Mouse (Mus musculus): Measurements from ENCODE around the gene Fbxo30.
"Not testable (repeated sequence)": the region's sequence is repeated elsewhere in the genome, so short reads cannot be mapped to it uniquely, and the experiment has no call there.

Fbxo30 gene

DNA sequence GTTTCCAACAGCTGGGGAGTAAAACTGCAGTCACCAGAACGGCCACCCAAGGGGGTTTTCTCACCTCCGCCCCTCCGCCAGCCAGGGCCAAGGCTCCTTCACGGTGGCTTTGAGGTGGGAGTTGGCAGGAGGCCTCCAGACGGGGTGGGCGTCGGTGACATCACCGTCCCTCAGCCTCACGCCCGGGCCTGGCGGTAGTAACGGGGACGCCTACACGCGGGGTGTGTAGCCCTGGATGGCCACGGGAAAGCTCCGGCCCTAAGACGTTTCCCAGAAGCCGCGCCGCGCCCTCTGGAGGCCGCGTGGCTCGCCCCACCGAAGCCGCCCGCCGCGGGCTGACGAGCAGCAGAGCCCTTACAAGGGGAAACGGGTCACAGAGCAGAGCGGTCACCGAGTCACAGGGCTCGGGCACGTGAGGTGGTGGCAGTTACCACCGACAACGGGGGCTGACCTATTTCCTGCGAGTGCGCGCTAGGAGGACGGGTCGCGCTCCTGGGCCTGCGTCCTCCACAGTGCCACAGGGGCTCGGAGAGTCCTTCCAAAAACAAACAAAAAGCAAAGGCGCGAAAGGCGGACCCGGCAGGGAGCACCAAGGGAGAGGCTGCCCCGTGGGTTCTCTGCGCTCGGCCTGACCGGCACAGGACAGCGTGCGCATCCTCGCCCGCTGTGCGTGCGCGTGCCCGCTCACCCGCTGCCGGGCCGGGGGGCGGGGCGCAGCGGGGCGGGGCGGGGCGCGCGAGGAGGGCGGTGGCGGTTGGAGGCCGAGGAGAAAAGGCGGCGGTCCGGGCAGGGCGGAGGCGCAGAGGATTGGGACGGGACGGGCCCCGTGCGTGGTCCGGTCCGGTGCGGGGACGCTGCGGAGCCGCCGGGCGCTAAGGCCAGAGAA, at the start of gene Fbxo30:
Gene Fbxo30, plus strand, starts transcription at position 753 of the 886 bp plus-strand sequence.
- peak; percentile 89 to 92 for DNase-seq (ENCODE audit: low spot score in 2 of 2)

DNA sequence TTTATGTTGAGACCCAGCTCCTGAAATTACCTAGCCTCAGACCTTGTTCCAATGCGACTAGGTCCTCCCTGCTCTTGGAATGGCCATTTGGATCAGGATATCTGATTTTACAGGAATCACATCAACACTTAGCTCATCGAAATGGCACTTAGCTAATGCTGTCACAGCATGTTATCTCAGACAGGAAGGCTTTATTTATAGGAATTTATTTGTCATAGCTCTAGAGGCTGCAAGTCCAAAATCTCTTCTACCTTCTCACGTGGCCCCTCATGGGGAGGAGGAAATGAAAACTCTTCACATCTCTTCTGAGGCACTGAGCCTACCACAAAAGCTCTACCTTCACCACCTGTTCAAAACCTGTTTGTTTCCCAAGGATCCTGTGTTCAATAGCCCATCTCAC, 47.9 kb upstream of the Fbxo30 start:
- DNase-seq (ENCODE audit: low spot score in 2 of 2) = no peak

GRCm38 (mm10) chr10:11242988-11243387, 38.1 kb upstream of the Fbxo30 start:
- not testable (repeated sequence) for DNase-seq (ENCODE audit: low spot score in 2 of 2)

DNA sequence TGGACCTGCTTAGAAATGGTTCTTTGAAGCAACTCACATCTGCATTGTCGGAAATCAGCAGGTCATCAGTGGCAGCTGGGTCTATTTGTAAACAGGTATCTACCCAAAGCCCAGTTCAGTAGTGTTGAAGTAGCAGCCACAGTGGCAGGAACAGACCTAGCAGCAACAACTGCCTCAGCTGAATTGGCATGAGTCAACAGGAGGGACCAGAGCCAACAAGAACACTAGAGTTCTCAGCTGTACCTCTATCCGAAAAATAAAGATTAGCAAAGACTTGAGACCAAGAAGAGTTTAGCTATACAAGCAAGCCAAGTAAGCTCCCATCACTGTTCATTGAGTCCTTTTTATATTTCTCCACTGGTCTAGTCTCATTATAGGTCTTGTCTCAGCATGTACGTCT, 32.9 kb upstream of the Fbxo30 start:
- no peak for DNase-seq (ENCODE audit: low spot score in 2 of 2)

DNA sequence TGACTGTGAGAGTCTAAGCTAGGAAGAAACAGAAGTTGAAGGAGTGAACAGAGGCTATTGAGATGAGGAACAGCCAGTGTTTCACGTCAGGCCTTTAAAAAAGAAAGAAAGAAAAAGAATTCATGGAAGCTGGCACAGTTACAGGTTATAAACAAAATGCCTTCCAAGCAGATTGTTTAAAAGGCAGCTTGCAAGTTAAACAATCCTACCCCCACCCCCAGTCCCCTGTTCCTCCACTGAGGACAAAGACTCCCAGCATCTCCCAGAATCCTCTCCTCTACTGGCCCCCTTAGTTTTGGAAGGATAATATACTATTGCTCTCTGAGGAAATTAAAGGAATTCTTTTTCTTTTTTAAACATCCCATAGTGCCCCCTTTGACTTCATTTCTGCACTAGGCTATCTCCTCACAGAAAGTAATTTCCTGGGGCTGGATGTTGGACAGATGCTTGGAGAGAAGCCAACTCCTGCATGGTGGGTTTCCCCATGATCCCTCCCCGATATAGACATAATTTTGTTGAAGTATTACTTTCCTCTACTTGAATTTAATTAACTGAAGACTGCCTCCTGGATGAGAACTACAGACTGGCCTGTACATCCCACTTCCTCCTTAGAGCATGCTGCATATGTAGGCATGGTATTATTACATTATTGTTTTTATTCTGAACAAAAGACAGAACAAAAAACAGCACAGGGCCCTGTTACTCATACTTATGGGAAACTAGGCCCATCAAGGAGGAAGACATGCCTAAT, 30.7 kb upstream of the Fbxo30 start:
- DNase-seq (ENCODE audit: low spot score in 2 of 2) = no peak

GRCm38 (mm10) chr10:11253581-11253980, 27.5 kb upstream of the Fbxo30 start:
- not testable (repeated sequence) for DNase-seq (ENCODE audit: low spot score in 2 of 2)

- no peak for DNase-seq (ENCODE audit: low spot score in 2 of 2)
Measured at GRCm38 (mm10) chr10:11260119-11260518, 21.0 kb upstream of the Fbxo30 start.

DNA sequence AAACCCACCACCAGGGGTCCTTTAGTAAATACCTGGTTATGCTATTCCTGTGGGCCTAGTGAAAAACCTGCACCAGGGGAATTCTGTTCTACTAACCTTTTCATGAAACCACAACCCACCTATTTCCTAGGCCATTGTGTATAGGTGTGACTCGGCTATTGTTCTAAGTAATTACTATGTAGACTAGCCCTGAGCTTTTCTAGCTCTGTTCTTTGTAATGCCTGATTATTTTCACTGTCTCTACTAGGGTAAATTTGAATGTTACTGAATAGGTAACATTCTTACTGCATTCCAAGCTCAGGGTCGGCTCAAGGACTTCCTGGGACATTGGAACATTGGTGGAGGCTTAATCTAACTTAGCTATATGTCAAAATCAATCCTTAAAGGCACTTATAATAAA, 18.8 kb upstream of the Fbxo30 start:
- not testable (repeated sequence) for DNase-seq (ENCODE audit: low spot score in 2 of 2)

GRCm38 (mm10) chr10:11263795-11264194, 17.3 kb upstream of the Fbxo30 start:
- DNase-seq (ENCODE audit: low spot score in 2 of 2) = not testable (repeated sequence)

GRCm38 (mm10) chr10:11269165-11269564, 12.0 kb upstream of the Fbxo30 start:
- no peak for DNase-seq (ENCODE audit: low spot score in 2 of 2)

DNA sequence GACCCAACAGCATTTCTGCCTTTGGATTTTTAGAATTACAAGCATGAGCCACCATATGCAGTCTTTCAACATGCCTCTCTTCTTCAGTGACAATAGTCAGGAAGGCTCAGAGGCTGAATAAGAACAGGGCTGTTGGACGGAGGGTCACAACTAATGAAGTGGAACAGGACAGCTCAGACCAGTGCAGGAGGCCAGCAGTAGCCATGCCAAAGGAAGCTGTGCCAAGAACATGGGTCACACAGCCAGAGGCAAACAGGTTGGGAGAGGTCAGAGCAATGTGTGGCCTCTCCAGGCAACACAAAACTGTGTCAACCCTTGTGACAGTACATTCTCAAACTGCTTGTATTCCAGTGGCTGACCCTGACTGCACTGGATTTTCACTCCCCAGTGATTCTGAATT, 6.7 kb upstream of the Fbxo30 start:
- no peak for DNase-seq (ENCODE audit: low spot score in 2 of 2)

- no peak for DNase-seq (ENCODE audit: low spot score in 2 of 2)
Measured at GRCm38 (mm10) chr10:11280235-11280577, 924 bp upstream of the Fbxo30 start.

- DNase-seq (ENCODE audit: low spot score in 2 of 2) = peak; percentile 55 to 62
Measured at GRCm38 (mm10) chr10:11281498-11282305, 572 bp downstream of the Fbxo30 start.

DNA sequence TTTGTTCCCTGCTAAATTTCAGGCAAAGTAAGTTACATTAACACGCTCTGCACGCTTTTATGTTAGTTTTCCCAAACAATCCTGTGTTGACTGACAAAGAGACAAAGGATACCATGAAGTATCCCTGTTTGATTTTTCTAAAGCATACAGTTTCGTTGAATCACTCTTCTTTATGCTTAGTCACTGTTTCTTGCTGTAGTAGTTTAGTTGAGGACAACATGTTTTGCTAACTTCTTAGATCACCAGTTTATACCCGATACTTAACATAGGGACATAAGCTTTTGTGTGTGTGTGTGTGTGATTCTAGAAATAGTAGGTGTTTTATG, 1.1 kb downstream of the Fbxo30 start:
- DNase-seq (ENCODE audit: low spot score in 2 of 2) = no peak

DNA sequence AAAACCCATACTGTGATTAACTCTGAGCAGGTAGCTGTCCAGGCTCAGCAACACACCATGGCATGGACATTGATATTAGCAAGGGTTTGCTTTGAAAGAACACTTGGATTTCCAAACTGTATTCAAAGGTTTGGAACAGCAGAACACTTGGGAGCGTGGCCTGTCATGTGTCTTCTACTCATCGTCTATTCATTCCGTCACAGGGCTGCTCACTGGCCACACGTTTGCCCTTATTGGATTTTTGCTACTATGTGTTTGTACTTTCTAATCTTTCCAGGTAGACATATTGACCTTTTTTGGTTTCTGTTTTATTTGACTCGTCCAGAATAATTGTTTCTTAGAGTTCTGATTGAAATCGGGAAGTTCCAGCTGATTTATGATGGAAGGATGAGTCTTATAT, 17.3 kb downstream of the Fbxo30 start:
- DNase-seq (ENCODE audit: low spot score in 2 of 2) = no peak

DNA sequence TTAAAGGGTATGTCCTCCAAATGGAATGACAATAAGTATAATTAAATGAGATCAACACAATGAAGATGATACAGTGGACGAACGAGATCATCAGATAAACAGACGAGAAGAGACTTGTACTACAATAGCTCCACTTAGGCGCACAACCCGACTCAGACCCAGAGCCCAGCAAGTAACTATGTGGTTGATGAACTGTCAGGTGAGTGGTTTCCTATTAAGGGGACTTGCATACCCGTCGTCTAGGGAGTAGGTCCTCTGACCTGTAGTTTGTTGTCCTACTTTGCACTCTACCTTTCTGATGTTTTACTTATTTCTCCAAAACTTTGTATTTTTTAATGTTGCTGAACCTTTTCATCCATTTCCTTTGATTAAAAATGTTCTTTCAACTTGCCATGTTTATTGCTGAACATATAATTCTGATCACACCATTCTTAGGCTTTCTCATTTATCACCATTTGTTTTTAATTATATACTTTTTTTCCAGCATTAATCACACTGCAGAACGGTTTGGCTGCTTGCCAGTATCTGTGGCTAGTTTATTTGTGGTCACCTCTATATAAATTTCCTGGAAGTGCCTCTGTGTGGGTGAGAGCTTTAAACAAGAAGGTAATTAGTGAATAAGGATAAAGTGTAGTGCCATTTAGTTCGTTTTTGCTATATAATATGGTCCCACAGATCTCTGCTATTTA, 24.4 kb downstream of the Fbxo30 start:
- no peak for DNase-seq (ENCODE audit: low spot score in 2 of 2)

GRCm38 (mm10) chr10:11306054-11306367, 24.9 kb downstream of the Fbxo30 start:
- DNase-seq (ENCODE audit: low spot score in 2 of 2) = no peak

- DNase-seq (ENCODE audit: low spot score in 2 of 2) = no peak
Measured at GRCm38 (mm10) chr10:11309866-11310265, 28.7 kb downstream of the Fbxo30 start.

DNA sequence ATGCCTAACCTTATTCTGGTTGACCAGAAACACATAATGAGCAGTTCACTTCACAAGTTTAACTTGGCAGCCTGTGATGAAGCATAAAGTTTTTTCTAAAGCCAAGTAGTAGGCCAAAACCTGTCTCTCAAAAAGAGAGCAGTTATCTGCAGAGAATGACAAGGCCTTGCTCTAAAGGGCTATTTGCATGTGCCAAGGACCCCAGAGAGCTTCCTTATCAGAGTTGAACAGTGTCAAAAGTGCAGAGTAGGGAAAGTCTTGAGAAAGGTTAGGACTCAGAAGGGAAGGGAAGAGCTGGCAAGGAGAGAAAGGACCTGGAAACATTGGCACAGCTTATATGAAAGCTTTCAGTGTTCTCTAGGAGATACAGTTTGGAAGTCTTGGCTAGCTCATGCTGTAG, 29.4 kb downstream of the Fbxo30 start:
- DNase-seq (ENCODE audit: low spot score in 2 of 2) = no peak

DNA sequence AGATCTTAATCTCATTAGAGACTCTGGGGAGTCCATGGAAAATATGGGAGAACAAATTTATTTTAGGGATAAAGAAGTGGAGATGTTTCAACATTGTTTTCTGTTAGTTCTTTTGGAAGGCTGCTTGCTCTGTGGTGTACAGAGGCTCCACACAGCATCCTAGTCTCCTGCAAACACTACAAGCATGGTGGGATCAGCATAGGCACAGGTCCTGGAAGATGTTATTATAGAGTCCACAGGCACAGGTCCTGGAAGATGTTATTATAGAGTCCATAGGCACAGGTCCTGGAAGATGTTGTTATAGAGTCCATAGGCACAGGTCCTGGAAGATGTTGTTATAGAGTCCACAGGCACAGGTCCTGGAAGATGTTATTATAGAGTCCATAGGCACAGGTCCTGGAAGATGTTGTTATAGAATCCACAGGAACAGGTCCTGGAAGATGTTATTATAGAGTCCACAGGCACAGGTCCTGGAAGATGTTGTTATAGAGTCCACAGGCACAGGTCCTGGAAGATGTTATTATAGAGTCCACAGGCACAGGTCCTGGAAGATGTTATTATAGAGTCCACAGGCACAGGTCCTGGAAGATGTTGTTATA, 36.8 kb downstream of the Fbxo30 start:
- not testable (repeated sequence) for DNase-seq (ENCODE audit: low spot score in 2 of 2)

- DNase-seq (ENCODE audit: low spot score in 2 of 2) = no peak
Measured at GRCm38 (mm10) chr10:11319446-11319970, 38.4 kb downstream of the Fbxo30 start.
